Mouse (Mus musculus): ENCODE results near the gene Trrap.
A peak's percentile ranks its signal among the peaks of the same experiment; 100 is the strongest.

Gene Trrap

GRCm38 (mm10) chr5:144793374-144793773 lies 25.8 kb downstream of the Trrap start:
- no peak for DNase-seq

- DNase-seq = peak; percentile 17 to 33
These were observed 27.2 kb downstream of the Trrap start for GRCm38 (mm10) chr5:144794687-144795086.

GRCm38 (mm10) chr5:144797116-144797515 lies 29.6 kb downstream of the Trrap start:
- DNase-seq = peak in 1 of 2 experiments; percentile 38

GRCm38 (mm10) chr5:144803066-144803465 lies 35.5 kb downstream of the Trrap start:
- no peak for DNase-seq

- no peak for DNase-seq
These were observed 36.6 kb downstream of the Trrap start for GRCm38 (mm10) chr5:144804181-144804580.

- DNase-seq = no peak
These were observed 39.4 kb downstream of the Trrap start for GRCm38 (mm10) chr5:144806931-144807330.

- no peak for DNase-seq
These were observed 61.0 kb downstream of the Trrap start for GRCm38 (mm10) chr5:144828365-144829102.

GRCm38 (mm10) chr5:144829631-144830030 lies 62.1 kb downstream of the Trrap start:
- no peak for DNase-seq

- no peak for DNase-seq
These were observed 64.4 kb downstream of the Trrap start for GRCm38 (mm10) chr5:144831840-144832469.

- peak in 1 of 2 experiments; percentile 13 for DNase-seq
These were observed 68.6 kb downstream of the Trrap start for GRCm38 (mm10) chr5:144836100-144836499.

GRCm38 (mm10) chr5:144845352-144845751 lies 77.8 kb downstream of the Trrap start:
- DNase-seq = no peak

- DNase-seq = no peak
These were observed 81.2 kb downstream of the Trrap start for GRCm38 (mm10) chr5:144848735-144849134.

- DNase-seq = no peak
These were observed 82.4 kb downstream of the Trrap start for GRCm38 (mm10) chr5:144849932-144850331.

- no peak for DNase-seq
These were observed 84.3 kb downstream of the Trrap start for GRCm38 (mm10) chr5:144851820-144852219.

GRCm38 (mm10) chr5:144853931-144854330 lies 86.4 kb downstream of the Trrap start:
- DNase-seq = no peak

GRCm38 (mm10) chr5:144855936-144856335 lies 88.4 kb downstream of the Trrap start:
- DNase-seq = no peak

GRCm38 (mm10) chr5:144858527-144858926 lies 91.0 kb downstream of the Trrap start:
- no peak for DNase-seq

GRCm38 (mm10) chr5:144859284-144859683 lies 91.8 kb downstream of the Trrap start:
- no peak for DNase-seq

- no peak for DNase-seq
These were observed 93.4 kb downstream of the Trrap start for GRCm38 (mm10) chr5:144860913-144861312.

GRCm38 (mm10) chr5:144866923-144867322 lies 99.4 kb downstream of the Trrap start:
- no peak for DNase-seq

- DNase-seq = no peak
These were observed 101.9 kb downstream of the Trrap start for GRCm38 (mm10) chr5:144869466-144869865.

- no peak for DNase-seq
These were observed 103.2 kb downstream of the Trrap start for GRCm38 (mm10) chr5:144870782-144871181.

- no peak for DNase-seq
These were observed 104.2 kb downstream of the Trrap start for GRCm38 (mm10) chr5:144871775-144872174.

- DNase-seq = no peak
These were observed 104.8 kb downstream of the Trrap start for GRCm38 (mm10) chr5:144872326-144872725.
